Mouse (Mus musculus) limb, embryonic 10.5 days (tissue): ENCODE results near the gene Elane. TPM values are rescaled to one million over a fixed set of nuclear protein-coding genes. Genes with fewer than 3 reads are reported as not detected.

ENCODE experiments used
- DNase-seq: peaks from one replicate; pipeline ENCODE4 v3.0.0-alpha.2; 2017; ENCODE audit warnings: low spot score
- H3K27ac ChIP-seq: fragments of 300-500 bp; sonication (generic); 2 replicates; pipeline ENCODE4 v1.5.1; 2016; ENCODE audit warnings: mild to moderate bottlenecking
- H3K27me3 ChIP-seq: fragments of 300-500 bp; sonication (generic); 2 replicates; pipeline ENCODE4 v1.6.1; 2016; ENCODE audit warnings: low read depth, mild to moderate bottlenecking; ENCODE audit not compliant: poor library complexity, severe bottlenecking
- H3K36me3 ChIP-seq: fragments of 300-500 bp; sonication (generic); 2 replicates; pipeline ENCODE4 v1.6.1; 2016; ENCODE audit warnings: mild to moderate bottlenecking, moderate library complexity
- H3K4me1 ChIP-seq: fragments of 300-500 bp; sonication (generic); 2 replicates; pipeline ENCODE4 v1.6.1; 2016
- H3K4me3 ChIP-seq: fragments of 300-500 bp; sonication (generic); 2 replicates; pipeline ENCODE4 v1.5.1; 2016; ENCODE audit warnings: mild to moderate bottlenecking, moderate library complexity
- H3K9me3 ChIP-seq: fragments of 300-500 bp; sonication (generic); replicated peaks from 2 replicates; pipeline ENCODE4 v1.6.1; 2016; ENCODE audit warnings: mild to moderate bottlenecking
- WGBS: fragments of 180-500 bp; shearing (Covaris S2); methylation state at CpG from one replicate; pipeline ENCODE4 v1.1.7; 2016; 5-methylcytosine and 5-hydroxymethylcytosine counted together
- microRNA-seq: library from miRNA; unstranded; fragments of <30 nt; microRNA quantifications from one replicate; pipeline ENCODE4, GENCODE M21; 2017
- polyA plus RNA-seq: library from polyadenylated mRNA; unstranded; fragments of >200 nt; fragmentation: Nextera tagmentation; extraction: Ambion mirVana; gene quantifications from 2 replicates; pipeline ENCODE4 v1.2.1, GENCODE M21; 2016

The Elane gene
- polyA plus RNA-seq, 1 experiment from 2014 or later, result not detected

GRCm38 (mm10) chr10:79933145-79933679, 47.2 kb downstream of the Elane start:
- DNase-seq, result no peak
- peak overlapping the region; percentile 95 for H3K27ac ChIP-seq
- no peaks in the 10 kb centered on the region for H3K27me3 ChIP-seq
- peaks cover 100% of the 10 kb centered on the region for H3K4me1 ChIP-seq
- H3K4me3 ChIP-seq, result peak overlapping the region; percentile 34
- no peaks in the 10 kb centered on the region for H3K9me3 ChIP-seq
- peaks cover 86% of the 10 kb centered on the region for H3K36me3 ChIP-seq
- WGBS, result 54% methylated on average over 9 of the region's 9 CpGs

- DNase-seq, result no peak
- H3K36me3 ChIP-seq, result peaks cover 92% of the 10 kb centered on the region
- no peaks in the 10 kb centered on the region for H3K27me3 ChIP-seq
- no peaks in the 10 kb centered on the region for H3K9me3 ChIP-seq
- peak overlapping the region; percentile 14; the same call in 1 of the 2 replicates for H3K4me3 ChIP-seq
- H3K27ac ChIP-seq, result peak overlapping the region; percentile 95
- peaks cover 99% of the 10 kb centered on the region for H3K4me1 ChIP-seq
- 76% methylated on average over 6 of the region's 6 CpGs for WGBS
These were observed 47.8 kb downstream of the Elane start for GRCm38 (mm10) chr10:79933861-79934260.

GRCm38 (mm10) chr10:79934272-79934721, 48.2 kb downstream of the Elane start:
- Histone ChIP-seq H3K4me1 (peaks cover 99% of the 10 kb centered on the region), H3K9me3 (no peaks in the 10 kb centered on the region), H3K27ac (peak overlapping the region; percentile 95), H3K27me3 (no peaks in the 10 kb centered on the region), H3K36me3 (peaks cover 96% of the 10 kb centered on the region), H3K4me3 (peak overlapping the region; percentile 14; the same call in 1 of the 2 replicates)
- DNase-seq, result no peak
- 82% methylated on average over 13 of the region's 13 CpGs for WGBS

DNA sequence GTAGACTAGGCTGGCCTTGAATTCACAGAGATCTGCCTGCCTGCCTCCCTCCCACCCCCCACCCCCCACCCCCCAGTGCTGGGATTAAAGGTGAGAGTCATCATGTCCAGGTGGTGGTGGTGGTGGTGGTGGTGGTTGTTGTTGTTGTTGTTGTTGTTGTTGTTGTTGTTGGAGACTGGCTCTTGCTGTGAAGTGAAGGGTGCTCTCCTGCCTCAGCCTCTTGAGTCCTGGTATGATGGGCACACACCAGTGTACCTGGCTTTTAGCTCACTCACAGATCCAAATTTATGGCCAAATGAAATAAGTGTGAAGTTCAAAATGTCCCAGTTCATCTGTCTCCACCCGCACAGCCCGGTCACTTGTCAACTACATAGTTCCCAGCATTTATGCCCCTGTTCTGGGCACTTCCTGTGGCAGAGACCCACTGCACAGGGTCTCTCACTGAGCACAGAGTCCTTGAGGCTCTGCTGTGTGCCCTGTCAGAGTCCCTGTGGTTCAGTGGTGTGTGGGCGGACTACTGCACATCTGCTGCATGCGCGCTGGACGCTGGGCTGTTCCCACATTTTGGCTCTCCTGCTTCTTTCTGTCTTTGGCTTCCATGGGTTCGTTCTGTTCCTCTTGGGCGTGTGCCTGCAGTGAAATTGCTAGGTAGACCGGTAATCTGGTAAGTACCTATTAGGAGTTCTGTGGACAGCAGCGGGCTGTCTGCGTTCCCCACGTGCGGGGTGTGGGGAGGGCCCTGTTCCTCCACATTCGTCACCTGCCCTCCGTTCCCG, 48.9 kb downstream of the Elane start:
- Histone ChIP-seq H3K36me3 (peaks cover 100% of the 10 kb centered on the region), H3K27me3 (no peaks in the 10 kb centered on the region), H3K9me3 (no peaks in the 10 kb centered on the region), H3K27ac (peak overlapping the region; percentile 95; the same call in 1 of the 2 replicates), H3K4me1 (peaks cover 98% of the 10 kb centered on the region), H3K4me3 (no peak overlapping the region; the same call in 1 of the 2 replicates)
- WGBS, result 90% methylated on average over 16 of the region's 16 CpGs
- DNase-seq, result no peak

- H3K4me3 ChIP-seq, result no peak overlapping the region
- 73% methylated on average over 10 of the region's 10 CpGs for WGBS
- H3K9me3 ChIP-seq, result no peaks in the 10 kb centered on the region
- H3K27ac ChIP-seq, result 0 out of 2 replicates have a peak overlapping the region, but pooled peaks have one; percentile 25
- DNase-seq, result no peak
- H3K27me3 ChIP-seq, result no peaks in the 10 kb centered on the region
- H3K4me1 ChIP-seq, result peaks cover 97% of the 10 kb centered on the region
- H3K36me3 ChIP-seq, result peaks cover 100% of the 10 kb centered on the region
These were observed 50.4 kb downstream of the Elane start for GRCm38 (mm10) chr10:79936284-79936910.

- DNase-seq, result no peak
- Histone ChIP-seq H3K4me3 (no peak overlapping the region), H3K27me3 (no peaks in the 10 kb centered on the region), H3K27ac (peak overlapping the region; percentile 25; the same call in 1 of the 2 replicates), H3K36me3 (peaks cover 100% of the 10 kb centered on the region), H3K9me3 (no peaks in the 10 kb centered on the region), H3K4me1 (peaks cover 91% of the 10 kb centered on the region)
- WGBS, result 86% methylated on average over 27 of the region's 27 CpGs
These were observed 50.9 kb downstream of the Elane start for GRCm38 (mm10) chr10:79936911-79937441.

Small RNAs within 50 kb of the gene (microRNA-seq; reads per million reads assigned to microRNA genes)
- gene Mir6910, result 0.88 reads per million

Other genes with a start within 250 kb of the Elane start
- 7.8 and 8.6 TPM in 2 replicates for gene Shc2, start 248.3 kb upstream of the Elane start, polyA plus RNA-seq
- gene Odf3l2, start 240.5 kb upstream of the Elane start, polyA plus RNA-seq, result not detected in 2 replicates
- gene Madcam1, start 221.7 kb upstream of the Elane start, polyA plus RNA-seq, result 3.7 and 6.4 TPM in 2 replicates
- 68.0 and 73.0 TPM in 2 replicates for gene Tpgs1, start 216.9 kb upstream of the Elane start, polyA plus RNA-seq
- 209 and 259 TPM in 2 replicates for gene Cdc34, start 204.1 kb upstream of the Elane start, polyA plus RNA-seq
- 0.76 and 0.94 TPM in 2 replicates for gene Gzmm, start 197.2 kb upstream of the Elane start, polyA plus RNA-seq
- 642 and 664 TPM in 2 replicates for gene Bsg, start 181.8 kb upstream of the Elane start, polyA plus RNA-seq
- gene Hcn2, start 169.6 kb upstream of the Elane start, polyA plus RNA-seq, result 0.04 TPM in 1 of 2 replicates, not detected in the other
- 58.6 and 61.2 TPM in 2 replicates for gene Polrmt, start 139.7 kb upstream of the Elane start, polyA plus RNA-seq
- 0.28 and 0.65 TPM in 2 replicates for gene Fgf22, start 131.2 kb upstream of the Elane start, polyA plus RNA-seq
- gene Rnf126, start 119.3 kb upstream of the Elane start, polyA plus RNA-seq, result 141 and 151 TPM in 2 replicates
- 1.8 and 2.3 TPM in 2 replicates for gene Fstl3, start 109.0 kb upstream of the Elane start, polyA plus RNA-seq
- 0.19 TPM in 1 of 2 replicates, not detected in the other for gene Prss57, start 95.3 kb upstream of the Elane start, polyA plus RNA-seq
- 121 and 126 TPM in 2 replicates for gene Palm, start 92.7 kb upstream of the Elane start, polyA plus RNA-seq
- 0.60 TPM in 1 of 2 replicates, not detected in the other for gene Misp, start 65.3 kb upstream of the Elane start, polyA plus RNA-seq
- 485 and 494 TPM in 2 replicates for gene Ptbp1, start 31.8 kb upstream of the Elane start, polyA plus RNA-seq
- gene Prtn3, start 11.8 kb upstream of the Elane start, polyA plus RNA-seq, result 9.1 and 15.3 TPM in 2 replicates
- 108 and 140 TPM in 2 replicates for gene Plppr3, start 11.6 kb upstream of the Elane start, polyA plus RNA-seq
- gene Cfd, start 4.6 kb downstream of the Elane start, polyA plus RNA-seq, result not detected in 2 replicates
- 63.6 and 67.1 TPM in 2 replicates for gene Med16, start 22.7 kb downstream of the Elane start, polyA plus RNA-seq
- gene Gm26602, start 24.6 kb downstream of the Elane start, polyA plus RNA-seq, result not detected in 2 replicates
- 0.31 and 0.49 TPM in 2 replicates for gene Kiss1r, start 30.7 kb downstream of the Elane start, polyA plus RNA-seq
- 116 and 143 TPM in 2 replicates for gene R3hdm4, start 35.0 kb downstream of the Elane start, polyA plus RNA-seq
- 18.2 and 29.4 TPM in 2 replicates for gene Arid3a, start 40.8 kb downstream of the Elane start, polyA plus RNA-seq
- gene Wdr18, start 73.9 kb downstream of the Elane start, polyA plus RNA-seq, result 174 and 201 TPM in 2 replicates
- gene Grin3b, start 84.5 kb downstream of the Elane start, polyA plus RNA-seq, result 0.28 and 0.40 TPM in 2 replicates
- gene Tmem259, start 98.1 kb downstream of the Elane start, polyA plus RNA-seq, result 14.9 and 16.4 TPM in 2 replicates
- gene Cnn2, start 102.3 kb downstream of the Elane start, polyA plus RNA-seq, result 261 and 301 TPM in 2 replicates
- 2.0 and 2.3 TPM in 2 replicates for gene Abca7, start 110.2 kb downstream of the Elane start, polyA plus RNA-seq
- 14.9 and 15.5 TPM in 2 replicates for gene Arhgap45, start 130.4 kb downstream of the Elane start, polyA plus RNA-seq
- gene Polr2e, start 153.5 kb downstream of the Elane start, polyA plus RNA-seq, result 319 and 357 TPM in 2 replicates
- 589 and 631 TPM in 2 replicates for gene Gpx4, start 160.9 kb downstream of the Elane start, polyA plus RNA-seq
- 17.1 and 18.4 TPM in 2 replicates for gene Sbno2, start 219.3 kb downstream of the Elane start, polyA plus RNA-seq
- gene Stk11, start 229.6 kb downstream of the Elane start, polyA plus RNA-seq, result 16.1 and 17.0 TPM in 2 replicates